Mouse (Mus musculus) kidney, adult 11 months (tissue): Measurements from ENCODE around the gene Msx2.
A peak's percentile ranks its signal among the peaks of the same experiment; 100 is the strongest.

Experiments used
- DNase-seq: peaks from one replicate; pipeline ENCODE4 v3.0.0; 2022

Msx2 gene

DNA sequence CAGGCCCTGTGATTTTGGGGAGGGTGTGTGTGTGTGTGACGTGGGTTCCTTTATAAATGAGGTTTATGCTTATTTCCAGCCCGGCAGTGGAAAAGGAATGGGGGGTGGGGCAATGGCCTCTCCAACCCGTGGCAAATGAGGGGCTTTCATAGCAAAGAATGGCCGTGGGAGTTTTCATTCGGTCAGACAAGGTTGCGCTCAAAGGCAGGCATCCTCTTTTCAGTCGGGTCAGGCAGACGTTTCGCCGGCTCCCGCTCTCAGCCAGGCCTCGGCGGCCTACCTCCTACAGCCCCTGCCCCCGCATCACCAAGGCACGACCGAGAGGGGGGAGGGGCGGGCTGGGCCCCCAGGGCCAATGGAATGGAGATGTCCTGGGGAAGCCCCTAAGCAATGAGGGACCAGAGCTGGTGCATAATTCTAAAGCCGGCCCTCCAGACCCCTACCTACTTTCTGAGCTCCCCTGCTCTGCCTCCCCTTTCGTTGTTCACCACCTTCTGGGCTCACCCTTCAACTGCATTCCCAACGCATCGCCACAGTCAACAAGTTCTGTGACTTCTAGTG, 8.4 kb downstream of the Msx2 start:
- DNase-seq = no peak

DNA sequence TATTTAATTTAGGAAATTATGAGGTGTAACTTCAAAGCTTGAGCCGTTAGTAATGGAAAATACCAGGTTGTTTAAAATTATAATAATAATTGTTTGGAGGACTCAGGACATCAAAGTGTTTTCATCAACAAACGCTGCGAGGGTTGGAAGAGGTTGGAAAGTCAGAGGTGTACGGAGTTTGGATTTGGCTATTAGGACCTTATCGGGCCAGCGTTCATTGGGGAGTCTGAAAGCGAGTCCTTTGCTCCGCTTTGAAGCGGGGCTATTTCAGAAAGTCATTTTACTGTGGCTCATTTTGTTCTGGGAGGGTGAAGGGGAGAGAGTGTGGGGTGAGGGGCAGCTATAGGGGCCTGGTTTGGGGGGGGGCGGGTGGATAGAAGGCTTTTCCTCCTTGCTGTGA, 8.9 kb downstream of the Msx2 start:
- no peak for DNase-seq

DNA sequence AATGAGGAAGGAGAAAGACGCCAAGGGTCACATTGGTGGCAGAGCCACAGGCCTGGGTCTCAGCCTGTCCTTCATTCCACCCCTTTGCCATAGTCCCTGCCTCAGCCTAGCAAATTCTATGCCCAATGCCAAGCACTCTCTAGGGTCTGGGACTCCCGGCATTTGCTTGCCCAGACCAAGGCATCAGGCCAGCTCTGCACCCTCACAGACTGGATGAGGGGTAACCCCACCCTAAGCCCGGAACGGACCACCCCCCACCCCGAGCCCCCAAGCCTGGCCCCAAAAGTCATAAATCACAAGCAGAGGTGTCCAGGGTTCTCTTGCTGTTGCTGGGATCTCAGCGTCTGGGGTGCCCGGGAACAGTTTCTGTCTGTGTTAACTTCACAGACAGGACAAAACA, 9.8 kb downstream of the Msx2 start:
- no peak for DNase-seq

DNA sequence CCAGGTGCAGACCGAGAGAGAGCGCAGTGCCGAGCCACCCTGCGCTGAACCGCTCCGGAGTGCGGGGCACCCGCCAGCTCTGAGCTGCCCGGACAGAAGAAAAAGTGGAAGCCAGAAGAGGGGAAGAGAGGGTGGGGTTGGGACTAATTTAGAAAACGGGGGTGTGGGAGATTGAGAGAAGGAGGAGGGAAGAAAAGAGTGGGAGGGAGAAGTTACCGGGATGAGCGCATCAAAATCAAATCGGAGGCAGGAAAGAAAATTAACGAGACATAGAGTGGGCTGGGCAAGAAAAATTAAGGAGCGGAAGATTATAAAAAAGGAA, 10.3 kb downstream of the Msx2 start:
- DNase-seq = no peak

DNA sequence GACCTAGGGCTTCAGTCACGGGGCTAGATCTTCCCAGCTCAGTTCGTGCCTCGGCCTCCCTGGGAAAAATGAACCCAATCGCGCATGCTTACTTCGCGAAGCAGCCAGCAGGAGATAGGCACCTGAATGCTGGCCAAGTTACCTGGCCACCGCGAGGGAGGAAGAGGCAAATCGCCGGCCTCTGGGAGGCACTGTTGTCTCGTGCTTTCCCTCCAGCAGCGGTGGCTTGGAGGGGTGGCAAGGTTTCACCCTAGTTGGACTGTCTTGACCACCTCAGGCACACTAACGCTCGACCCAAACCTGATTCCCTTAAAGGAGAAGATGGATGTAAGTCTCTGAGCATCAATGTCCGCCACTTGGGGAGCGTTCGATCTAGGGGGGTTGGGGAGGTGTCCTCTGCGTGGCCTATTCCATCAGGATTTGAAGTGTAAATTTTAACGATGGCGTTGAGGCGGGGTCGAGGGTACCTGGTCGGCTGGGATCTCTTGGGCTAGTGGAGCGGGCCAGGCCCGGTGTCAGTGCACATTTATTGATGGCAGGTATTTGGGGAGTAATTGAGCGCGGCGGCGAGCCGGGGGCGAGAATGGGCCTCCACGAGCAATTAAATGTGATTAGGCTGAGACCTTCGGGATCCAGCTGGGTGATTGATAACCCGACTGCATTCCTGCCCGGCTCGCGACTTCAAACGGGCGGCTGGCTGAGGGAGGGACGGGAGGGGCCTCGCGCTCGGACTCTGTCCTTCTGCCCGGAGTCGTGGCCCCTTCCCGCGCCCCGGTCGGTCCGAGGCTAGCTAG, 10.8 kb downstream of the Msx2 start:
- DNase-seq = no peak

DNA sequence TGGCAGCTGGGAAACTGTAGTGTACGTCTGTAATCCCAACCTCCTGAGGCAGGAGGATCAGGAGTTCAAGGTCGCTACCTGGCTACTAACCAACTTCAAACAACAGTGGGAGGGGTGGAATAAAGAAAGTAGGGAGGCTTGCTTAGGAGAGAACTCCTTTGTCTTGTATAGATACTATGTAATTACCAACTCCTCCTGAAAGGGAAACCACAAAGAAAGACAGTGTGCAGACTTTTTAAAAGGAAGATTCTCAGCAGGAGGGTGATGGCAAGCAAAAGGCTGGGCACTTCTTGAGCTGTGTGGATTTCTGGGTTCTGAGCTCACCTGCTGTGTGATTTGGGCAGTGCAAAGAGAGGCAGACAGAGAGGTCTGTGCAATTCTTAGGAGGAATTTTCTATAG, 11.5 kb downstream of the Msx2 start:
- no peak for DNase-seq

DNA sequence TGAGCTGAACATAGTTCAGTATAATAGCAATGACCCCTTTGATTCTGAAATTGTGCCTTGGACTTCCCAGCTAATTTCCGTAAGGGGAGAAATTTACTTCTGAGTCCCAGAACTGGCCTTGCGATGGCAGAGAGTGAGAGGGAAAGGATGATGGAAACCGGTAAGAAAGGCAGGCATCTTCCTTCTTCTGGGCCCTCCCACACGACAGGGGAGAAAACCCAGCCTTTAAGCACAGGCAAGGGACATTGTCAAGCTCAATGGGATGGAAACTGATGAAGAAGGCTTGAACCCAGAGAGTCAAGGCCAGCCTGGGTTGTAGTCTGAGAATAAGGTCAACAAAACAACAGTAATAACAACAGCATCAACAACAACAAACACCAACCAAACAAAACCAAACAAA, 14.1 kb downstream of the Msx2 start:
- no peak for DNase-seq

DNA sequence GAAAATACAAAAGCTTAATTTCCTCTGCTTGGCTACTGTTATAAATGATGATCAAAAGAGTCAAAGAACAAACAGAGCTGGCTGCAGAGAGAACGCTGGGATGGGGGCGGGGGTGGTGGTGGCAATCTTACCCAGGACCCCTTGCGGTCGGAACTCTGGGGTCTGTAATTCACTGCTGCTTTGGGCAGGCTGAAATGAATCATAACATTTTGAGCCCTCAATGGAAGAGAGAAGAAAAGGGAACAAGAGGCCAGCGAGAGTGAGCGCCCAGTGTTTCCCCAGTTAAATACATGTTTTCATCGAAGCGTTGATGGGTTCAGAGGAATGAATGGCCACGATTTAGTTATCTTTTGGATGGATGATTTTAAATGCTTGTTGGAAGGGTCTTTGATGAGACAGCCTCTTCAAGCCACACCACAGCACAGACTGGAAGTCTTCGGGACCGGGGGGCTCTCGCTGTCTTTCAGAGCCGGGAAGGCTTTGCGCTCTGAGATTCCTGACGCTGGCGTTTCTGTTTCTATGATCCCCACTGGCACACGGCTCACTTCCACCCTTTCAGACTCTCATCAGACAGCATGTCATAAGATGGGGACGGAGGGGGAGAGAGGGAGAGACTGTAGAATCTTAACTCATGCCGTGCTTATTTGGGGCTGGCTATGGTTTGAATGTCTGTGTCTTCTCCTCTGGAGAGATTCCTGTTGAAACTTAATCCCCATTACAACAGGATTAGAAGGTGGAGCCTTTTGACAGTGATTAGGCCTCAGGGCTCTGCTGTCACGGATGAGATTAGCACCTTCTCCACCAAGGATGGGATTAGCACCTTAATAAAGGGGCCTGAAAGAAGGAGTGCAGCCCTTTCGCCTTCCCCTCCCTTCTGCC, 17.8 kb downstream of the Msx2 start:
- DNase-seq = no peak

DNA sequence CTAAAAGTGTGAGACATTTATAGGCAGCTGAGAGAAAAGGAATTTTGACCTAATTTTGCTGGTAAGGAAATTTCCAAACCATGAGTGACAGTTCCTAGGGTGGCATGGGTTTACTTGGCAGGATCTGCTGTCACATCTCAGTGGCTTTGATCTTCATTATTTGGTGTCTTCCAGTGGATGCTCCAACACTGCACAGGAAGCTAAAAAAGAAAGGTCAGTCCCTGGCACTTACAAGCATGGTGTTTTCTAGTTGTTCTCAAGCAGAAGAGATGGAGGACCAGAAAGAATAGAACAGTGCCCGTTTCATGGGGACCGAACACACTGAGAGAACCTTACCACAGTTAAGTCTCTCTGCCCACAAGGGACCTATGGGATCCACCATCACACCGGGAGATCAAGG, 18.9 kb downstream of the Msx2 start:
- DNase-seq = no peak

DNA sequence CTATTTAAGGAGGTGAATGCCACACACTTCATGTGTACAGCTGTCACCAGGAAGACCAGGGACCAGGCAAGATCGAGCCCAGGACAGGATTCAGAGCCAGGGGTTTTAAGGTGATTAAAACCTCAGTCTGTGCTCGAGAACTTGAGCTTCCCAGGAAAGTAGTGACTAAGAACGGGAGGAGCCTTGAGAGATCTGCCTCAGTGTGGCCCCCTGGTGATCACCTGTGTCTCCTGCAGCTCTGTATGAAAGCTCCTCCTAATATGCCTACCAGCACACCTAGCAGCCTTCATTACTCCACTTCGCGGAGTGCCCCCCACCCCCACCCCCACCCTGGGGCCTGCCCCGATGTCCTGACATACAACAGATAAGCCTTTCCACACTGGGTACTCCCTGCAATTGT, 25.3 kb downstream of the Msx2 start:
- no peak for DNase-seq

DNA sequence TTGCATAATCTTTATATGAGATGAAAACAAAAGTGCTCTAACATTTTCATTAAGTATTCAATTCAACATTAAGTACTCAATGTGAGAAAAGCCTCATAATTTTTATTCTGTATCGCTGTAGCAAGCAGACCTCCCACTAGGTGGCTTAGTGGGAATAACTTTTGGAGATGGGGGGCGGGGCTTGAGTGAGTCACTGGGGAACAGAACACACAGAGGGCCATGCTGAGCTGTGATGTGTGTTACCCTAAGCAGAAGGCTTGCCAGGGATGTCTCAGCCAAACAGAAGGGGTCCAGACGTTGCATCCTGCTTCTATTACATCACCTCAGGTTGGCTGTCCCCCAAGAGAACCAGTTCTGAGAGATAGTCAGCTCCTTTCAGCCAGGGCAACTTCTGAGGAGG, 29.3 kb downstream of the Msx2 start:
- no peak for DNase-seq

DNA sequence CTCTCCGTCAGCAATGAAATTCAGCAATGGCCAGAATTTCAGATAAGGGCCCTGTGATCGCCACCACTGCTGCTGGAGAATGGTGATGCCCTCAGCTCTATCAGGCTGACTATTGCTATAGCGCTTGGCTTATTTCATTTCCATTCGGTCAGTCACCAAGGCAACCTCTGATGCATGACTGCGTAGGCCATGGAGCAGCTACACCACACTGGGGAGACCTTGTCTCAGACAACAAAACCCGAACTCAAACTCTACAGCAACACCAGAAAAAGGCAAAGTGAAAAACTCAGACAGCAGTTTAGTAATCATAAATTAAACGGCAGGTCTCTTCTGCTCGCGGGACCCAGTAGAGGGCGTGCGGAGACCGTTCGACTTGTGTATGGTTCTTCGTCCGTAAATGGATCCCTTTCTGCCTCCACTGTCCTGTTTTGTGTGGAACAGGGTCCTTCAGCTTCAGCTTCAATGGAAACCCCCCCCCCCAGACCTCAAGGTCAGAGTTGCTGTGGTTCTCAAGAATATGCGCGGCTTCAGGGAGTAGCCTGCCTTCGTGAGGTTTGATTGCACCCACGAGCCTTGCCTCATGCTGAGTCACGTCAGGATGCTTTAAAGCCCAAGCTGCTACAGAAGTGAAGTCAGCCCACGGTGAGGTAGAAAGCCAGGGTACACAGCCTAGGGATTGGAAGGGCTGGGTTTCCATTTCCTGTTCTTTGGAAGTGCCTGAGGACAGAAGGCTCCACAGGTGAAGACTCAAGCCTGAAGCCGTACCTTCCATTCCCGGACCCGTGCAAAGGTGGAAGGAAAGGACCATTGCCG, 30.5 kb downstream of the Msx2 start:
- DNase-seq = no peak

DNA sequence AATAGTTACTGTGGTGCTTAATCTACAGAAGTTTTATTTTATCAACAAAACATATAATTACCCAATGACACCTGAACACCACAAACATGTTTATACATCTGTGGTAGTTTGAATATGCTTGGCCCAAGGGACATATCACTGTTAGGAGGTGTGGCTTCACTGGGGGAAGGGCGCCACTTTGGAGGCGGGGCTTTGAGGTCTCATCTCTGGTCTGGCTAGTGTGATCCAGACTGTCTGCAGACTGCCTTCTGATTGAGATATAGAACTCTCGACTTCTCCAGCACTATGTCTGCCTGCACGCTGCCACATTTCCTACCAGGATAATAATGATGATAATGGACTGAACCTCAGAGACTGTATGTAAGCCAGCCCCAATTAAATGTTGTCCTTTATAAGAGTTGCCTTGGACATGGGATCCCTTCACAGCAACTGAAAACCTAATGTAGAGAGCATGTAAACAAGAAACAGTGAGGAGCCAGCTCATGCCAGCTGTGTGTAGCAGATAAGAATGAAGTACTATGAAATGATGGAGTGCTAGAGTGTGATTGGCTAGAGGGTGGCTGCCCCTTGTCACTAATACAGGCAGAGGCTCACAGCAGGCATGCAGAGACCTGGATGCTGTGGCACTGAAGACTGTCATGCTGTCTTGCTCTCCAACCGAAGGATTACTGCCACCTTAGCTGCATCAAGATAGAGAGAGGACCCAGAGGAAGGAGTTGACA, 31.4 kb downstream of the Msx2 start:
- DNase-seq = no peak

DNA sequence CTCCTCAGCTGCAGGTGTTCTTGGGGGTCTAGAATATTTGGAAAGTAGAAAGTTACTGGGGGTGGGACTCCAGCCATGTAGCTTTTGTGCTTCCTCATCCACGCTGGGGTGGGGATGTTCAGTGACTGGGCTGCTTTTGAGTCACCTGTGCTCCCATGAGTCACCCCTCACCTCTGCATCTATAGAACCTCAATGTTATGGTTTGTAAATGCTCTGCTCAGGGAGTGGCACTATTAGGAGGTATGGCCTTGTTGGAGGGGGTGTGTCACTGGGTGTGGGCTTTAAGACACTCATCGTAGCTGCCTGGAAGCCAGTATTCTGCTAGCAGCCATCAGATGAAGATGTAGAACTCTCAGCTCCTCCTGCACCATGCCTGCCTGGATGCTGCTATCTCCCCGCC, 32.9 kb downstream of the Msx2 start:
- no peak for DNase-seq

DNA sequence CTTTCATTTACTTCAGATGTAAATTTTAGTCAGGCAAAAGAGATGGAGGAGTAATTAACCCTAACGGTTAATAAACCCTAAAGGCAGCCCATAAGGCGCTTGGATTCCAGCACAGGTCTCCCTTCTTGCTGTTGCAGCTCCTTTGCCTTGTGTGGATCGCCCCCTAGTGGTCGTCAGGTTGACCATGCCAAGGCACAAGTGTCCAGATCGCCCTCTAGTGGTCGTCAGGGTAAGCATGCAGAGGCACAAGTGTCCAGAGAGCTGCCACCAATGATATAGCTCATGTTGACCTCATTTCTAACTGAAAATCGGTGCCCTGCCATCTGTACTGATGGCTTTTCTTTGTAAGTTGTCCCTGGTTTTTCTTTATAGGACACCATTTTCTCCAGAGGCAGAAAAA, 46.4 kb downstream of the Msx2 start:
- DNase-seq = peak; percentile 62

DNA sequence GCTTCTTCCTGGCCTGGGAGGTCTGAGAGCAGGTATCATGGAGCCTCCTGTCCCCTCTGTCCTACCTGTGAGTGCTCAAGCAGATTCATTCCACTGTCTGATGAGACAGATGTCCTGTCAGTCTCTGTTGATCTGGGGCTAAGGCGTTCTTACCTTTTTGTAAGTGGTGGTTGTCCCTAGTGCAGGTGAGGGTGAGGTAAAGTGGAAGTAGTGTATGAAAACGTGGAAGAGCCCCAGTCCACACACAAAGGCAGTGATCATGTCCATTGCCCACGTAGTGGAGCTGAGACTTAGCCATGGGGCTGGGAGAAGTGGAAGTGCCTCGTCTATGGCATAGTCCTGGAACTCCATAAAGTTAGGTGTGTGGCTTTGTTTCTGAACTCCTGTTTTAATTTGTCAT, 51.7 kb downstream of the Msx2 start:
- no peak for DNase-seq

DNA sequence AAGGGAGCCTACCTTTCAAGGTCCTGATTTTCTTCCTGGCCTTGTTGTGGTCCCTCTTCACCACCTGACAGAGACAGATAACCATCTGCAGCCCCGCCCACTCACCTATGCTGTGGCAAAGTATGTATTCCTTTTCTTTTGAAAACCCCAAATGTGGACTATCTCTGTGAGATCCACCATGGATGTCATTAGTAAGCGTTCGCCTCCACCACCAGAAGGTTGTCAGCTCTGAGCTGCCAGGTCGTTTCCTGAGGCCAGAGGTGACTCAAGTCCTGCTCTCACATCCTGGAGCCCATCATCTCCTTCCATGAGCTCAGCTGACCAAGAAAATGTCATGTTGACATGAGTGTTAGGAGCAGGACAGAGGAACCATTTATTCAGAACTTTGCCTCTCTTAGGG, 52.1 kb downstream of the Msx2 start:
- DNase-seq = no peak

DNA sequence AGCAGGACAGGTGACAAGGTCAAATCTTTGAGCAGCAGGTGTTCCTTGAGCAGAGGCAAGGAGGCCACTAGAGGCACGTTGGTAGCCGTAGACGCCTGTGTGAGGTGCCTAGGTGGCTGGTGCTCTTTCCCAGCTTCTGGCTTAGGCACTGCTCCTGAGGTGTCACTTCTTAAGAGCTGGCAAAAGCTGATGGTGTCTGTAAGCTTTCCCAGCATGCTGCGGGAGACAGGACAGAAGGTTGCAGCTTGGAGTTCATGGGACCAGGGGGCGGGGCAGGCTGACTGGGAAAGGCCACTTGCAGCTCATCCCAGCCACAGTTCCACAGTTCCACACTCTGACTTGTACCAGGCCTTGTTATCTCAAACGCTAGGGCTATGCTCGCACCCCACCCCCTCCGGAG, 53.2 kb downstream of the Msx2 start:
- DNase-seq = no peak

DNA sequence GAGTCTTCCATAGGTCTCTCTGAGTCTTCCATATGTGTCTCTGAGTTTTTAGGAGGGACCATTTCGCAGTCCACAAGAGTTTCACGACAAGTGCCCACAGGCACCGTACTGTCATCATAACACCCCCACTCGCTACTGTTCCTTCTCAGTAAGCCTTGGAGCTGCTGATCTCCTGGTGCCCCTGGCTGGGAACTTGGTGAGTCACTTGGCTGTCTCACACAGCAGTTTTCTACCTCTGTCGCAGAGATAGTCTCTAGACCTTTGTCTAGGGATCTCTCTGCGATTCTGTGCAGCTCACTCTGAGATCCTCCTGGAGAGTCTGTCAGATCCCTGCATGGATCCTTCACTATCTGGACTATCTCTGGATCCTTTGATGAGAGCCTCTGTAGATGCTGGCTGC, 55.2 kb downstream of the Msx2 start:
- no peak for DNase-seq
